Mouse (Mus musculus): ENCODE results near the gene Gm13275. TPM values are rescaled to one million over a fixed set of nuclear protein-coding genes. Genes with fewer than 3 reads are reported as not detected.

Gm13275 gene
- polyA plus RNA-seq, 1 experiment from 2014 or later = not detected

Other genes with a start within 250 kb of the Gm13275 start
- gene Ifna15, start 236.2 kb upstream of the Gm13275 start, polyA plus RNA-seq (2014; fragmentation: Nextera tagmentation; extraction: Ambion mirVana) = not detected in 2 replicates
- not detected in 2 replicates for gene Ifna14, start 222.7 kb upstream of the Gm13275 start, polyA plus RNA-seq (2014; fragmentation: Nextera tagmentation; extraction: Ambion mirVana)
- gene Ifna9, start 202.1 kb upstream of the Gm13275 start, polyA plus RNA-seq (2014; fragmentation: Nextera tagmentation; extraction: Ambion mirVana) = not detected in 2 replicates
- gene Ifna12, start 191.1 kb upstream of the Gm13275 start, polyA plus RNA-seq (2014; fragmentation: Nextera tagmentation; extraction: Ambion mirVana) = not detected in 2 replicates
- gene C87499, start 160.1 kb upstream of the Gm13275 start, polyA plus RNA-seq (2014; fragmentation: Nextera tagmentation; extraction: Ambion mirVana) = not detected in 2 replicates
- gene Ifna13, start 150.0 kb upstream of the Gm13275 start, polyA plus RNA-seq (2014; fragmentation: Nextera tagmentation; extraction: Ambion mirVana) = not detected in 2 replicates
- gene Ifna16, start 117.6 kb upstream of the Gm13275 start, polyA plus RNA-seq (2014; fragmentation: Nextera tagmentation; extraction: Ambion mirVana) = not detected in 2 replicates
- not detected in 2 replicates for gene Ifna2, start 110.6 kb upstream of the Gm13275 start, polyA plus RNA-seq (2014; fragmentation: Nextera tagmentation; extraction: Ambion mirVana)
- gene Ifnab, start 103.1 kb upstream of the Gm13275 start, polyA plus RNA-seq (2014; fragmentation: Nextera tagmentation; extraction: Ambion mirVana) = not detected in 2 replicates
- 0.70 and 1.2 TPM in 2 replicates for gene Gm26566, start 72.7 kb upstream of the Gm13275 start, polyA plus RNA-seq (2014; fragmentation: Nextera tagmentation; extraction: Ambion mirVana)
- gene Klhl9, start 72.0 kb upstream of the Gm13275 start, polyA plus RNA-seq (2014; fragmentation: Nextera tagmentation; extraction: Ambion mirVana) = 97.9 and 106 TPM in 2 replicates
- not detected in 2 replicates for gene Gm13271, start 39.6 kb upstream of the Gm13275 start, polyA plus RNA-seq (2014; fragmentation: Nextera tagmentation; extraction: Ambion mirVana)
- gene Gm13283, start 34.4 kb upstream of the Gm13275 start, polyA plus RNA-seq (2014; fragmentation: Nextera tagmentation; extraction: Ambion mirVana) = 0.22 TPM in 1 of 2 replicates, not detected in the other
- not detected in 2 replicates for gene Gm13290, start 20.7 kb upstream of the Gm13275 start, polyA plus RNA-seq (2014; fragmentation: Nextera tagmentation; extraction: Ambion mirVana)
- not detected in 2 replicates for gene Gm13289, start 17.6 kb upstream of the Gm13275 start, polyA plus RNA-seq (2014; fragmentation: Nextera tagmentation; extraction: Ambion mirVana)
- 0.23 TPM in 1 of 2 replicates, not detected in the other for gene Gm13272, start 14.6 kb upstream of the Gm13275 start, polyA plus RNA-seq (2014; fragmentation: Nextera tagmentation; extraction: Ambion mirVana)
- gene Ifnz, start 12.4 kb upstream of the Gm13275 start, polyA plus RNA-seq (2014; fragmentation: Nextera tagmentation; extraction: Ambion mirVana) = 0.28 TPM in 1 of 2 replicates, not detected in the other
- gene Gm13276, start 8.8 kb upstream of the Gm13275 start, polyA plus RNA-seq (2014; fragmentation: Nextera tagmentation; extraction: Ambion mirVana) = 0.48 TPM in 1 of 2 replicates, not detected in the other
- gene Gm13277, start 5.9 kb upstream of the Gm13275 start, polyA plus RNA-seq (2014; fragmentation: Nextera tagmentation; extraction: Ambion mirVana) = not detected in 2 replicates
- gene Gm13278, start 2.9 kb upstream of the Gm13275 start, polyA plus RNA-seq (2014; fragmentation: Nextera tagmentation; extraction: Ambion mirVana) = not detected in 2 replicates
- gene Gm13279, start 2.9 kb downstream of the Gm13275 start, polyA plus RNA-seq (2014; fragmentation: Nextera tagmentation; extraction: Ambion mirVana) = not detected in 2 replicates
- gene Gm13285, start 5.2 kb downstream of the Gm13275 start, polyA plus RNA-seq (2014; fragmentation: Nextera tagmentation; extraction: Ambion mirVana) = 0.59 and 1.1 TPM in 2 replicates
- gene Gm13287, start 8.8 kb downstream of the Gm13275 start, polyA plus RNA-seq (2014; fragmentation: Nextera tagmentation; extraction: Ambion mirVana) = not detected in 2 replicates
- gene Gm13288, start 11.0 kb downstream of the Gm13275 start, polyA plus RNA-seq (2014; fragmentation: Nextera tagmentation; extraction: Ambion mirVana) = not detected in 2 replicates
- not detected in 2 replicates for gene Ifna7, start 21.7 kb downstream of the Gm13275 start, polyA plus RNA-seq (2014; fragmentation: Nextera tagmentation; extraction: Ambion mirVana)
- not detected in 2 replicates for gene Ifna11, start 25.5 kb downstream of the Gm13275 start, polyA plus RNA-seq (2014; fragmentation: Nextera tagmentation; extraction: Ambion mirVana)
- gene Ifna6, start 32.9 kb downstream of the Gm13275 start, polyA plus RNA-seq (2014; fragmentation: Nextera tagmentation; extraction: Ambion mirVana) = not detected in 2 replicates
- gene Ifna5, start 41.0 kb downstream of the Gm13275 start, polyA plus RNA-seq (2014; fragmentation: Nextera tagmentation; extraction: Ambion mirVana) = not detected in 2 replicates
- not detected in 2 replicates for gene Ifna4, start 47.4 kb downstream of the Gm13275 start, polyA plus RNA-seq (2014; fragmentation: Nextera tagmentation; extraction: Ambion mirVana)
- gene Ifna1, start 55.6 kb downstream of the Gm13275 start, polyA plus RNA-seq (2014; fragmentation: Nextera tagmentation; extraction: Ambion mirVana) = not detected in 2 replicates
- gene Ifne, start 85.7 kb downstream of the Gm13275 start, polyA plus RNA-seq (2014; fragmentation: Nextera tagmentation; extraction: Ambion mirVana) = not detected in 2 replicates

Measured in intestine, embryonic 14.5 days (tissue).